Mouse (Mus musculus): ENCODE results near the gene Cdhr2.

Gene Cdhr2

DNA sequence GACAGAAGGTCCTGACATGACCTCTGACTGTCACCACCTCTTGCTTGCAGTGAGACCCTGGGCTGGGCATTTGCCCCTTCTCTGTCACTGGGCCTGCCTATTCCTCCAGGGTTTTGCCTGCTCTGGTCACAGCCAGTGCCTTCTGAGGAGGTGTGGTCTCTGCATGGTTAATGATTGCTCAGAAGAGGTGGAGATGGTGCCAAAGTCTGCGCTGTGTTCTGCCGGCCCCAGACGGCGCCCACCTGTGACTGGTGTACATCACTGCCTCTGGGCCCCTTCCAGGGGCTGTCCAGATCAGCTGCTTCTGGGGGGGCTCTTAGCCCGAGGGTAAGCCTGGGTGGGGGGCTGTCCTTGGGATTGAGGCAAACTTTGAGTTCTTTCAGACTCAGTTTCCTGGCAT, at the start of gene Cdhr2:
Gene Cdhr2 (plus strand): TSS at position 219 of the 400 bp plus-strand sequence.
- in situ Hi-C loops (cut with MboI, MseI) = no loop called here

DNA sequence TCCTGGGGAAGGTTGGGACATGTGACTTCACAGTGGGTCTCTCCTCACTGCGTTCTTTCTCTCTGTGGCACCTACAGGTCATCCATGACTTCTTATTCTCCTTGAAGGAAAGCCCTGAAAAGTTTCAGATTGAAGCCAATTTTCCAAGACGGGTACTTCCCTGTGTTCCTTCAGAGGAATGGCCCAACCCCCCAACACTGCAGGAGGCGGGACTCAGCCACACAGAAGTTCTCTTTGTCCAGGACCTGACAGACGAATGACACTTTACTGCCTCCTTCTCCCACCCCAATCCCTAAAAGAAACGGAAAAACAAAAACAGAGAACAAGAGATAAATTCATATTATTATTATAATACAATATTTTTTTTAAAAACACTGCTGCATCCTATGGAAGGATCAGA, 40.4 kb upstream of the Cdhr2 start:
- in situ Hi-C loops (cut with MboI, MseI) = no loop called here

- in situ Hi-C loops (cut with MboI, MseI) = no loop called here
Observed at GRCm38 (mm10) chr13:54661358-54661757, 39.9 kb upstream of the Cdhr2 start.

DNA sequence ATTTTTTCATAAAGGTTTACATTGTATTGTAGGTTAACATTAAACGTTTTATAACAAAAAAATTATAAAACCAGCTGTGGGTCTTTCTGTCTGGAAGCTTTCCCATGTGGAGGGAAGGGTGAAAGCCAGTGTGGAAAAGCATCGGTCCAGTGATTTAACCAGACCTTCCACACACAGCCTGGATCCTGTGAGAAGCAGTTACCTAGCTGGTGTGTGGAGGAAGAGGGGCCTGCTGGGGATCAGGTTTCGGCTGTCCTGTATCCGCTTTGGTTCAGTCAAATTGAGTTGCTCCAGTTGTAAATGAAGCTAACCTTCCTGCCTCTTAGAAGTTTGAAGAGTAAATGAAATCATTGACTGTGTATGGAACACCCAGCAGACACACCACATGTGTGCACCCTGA, 37.3 kb upstream of the Cdhr2 start:
- in situ Hi-C loops (cut with MboI, MseI) = no loop called here

GRCm38 (mm10) chr13:54664509-54664908, 36.8 kb upstream of the Cdhr2 start:
- in situ Hi-C loops (cut with MboI, MseI) = no loop called here

DNA sequence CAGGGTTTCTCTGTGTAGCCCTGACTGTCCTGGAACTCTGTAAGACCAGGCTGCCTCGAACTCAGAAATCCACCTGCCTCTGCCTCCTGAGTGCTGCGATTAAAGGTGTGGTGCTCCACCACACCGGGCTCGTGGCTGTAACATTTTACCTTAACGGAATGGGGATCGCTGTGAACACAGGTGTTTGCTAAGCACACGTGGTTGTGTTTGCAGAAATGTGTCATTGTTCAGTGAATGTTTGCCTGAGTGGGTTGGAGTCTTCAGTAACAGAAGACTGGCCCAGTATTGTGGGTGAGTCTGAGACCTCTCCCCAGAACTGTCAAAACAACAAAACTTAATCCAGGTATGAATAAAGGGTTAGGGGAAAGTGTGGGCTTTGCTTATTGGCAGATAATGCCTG, 36.2 kb upstream of the Cdhr2 start:
- in situ Hi-C loops (cut with MboI, MseI) = no loop called here

DNA sequence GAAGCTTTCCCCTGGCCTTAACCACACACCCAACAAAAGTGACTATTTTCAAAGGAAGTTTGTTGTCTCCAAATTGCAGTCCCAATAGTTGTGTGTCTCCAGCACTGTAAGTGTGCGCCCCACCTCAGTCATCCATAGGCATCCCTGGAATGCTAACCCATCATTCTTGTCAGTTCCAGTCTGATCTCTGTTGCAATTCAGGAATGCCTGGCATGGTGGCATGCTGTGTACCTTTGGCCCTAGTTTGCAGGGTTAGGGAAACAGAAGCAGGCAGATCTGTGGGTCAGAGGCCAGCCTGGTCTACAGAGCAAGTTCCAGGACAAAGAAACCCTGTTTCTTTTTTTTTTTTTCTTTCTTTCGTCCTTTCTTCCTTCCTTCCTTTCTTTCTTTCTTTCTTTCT, 30.8 kb upstream of the Cdhr2 start:
- in situ Hi-C loops (cut with MboI, MseI) = no loop called here

- in situ Hi-C loops (cut with MboI, MseI) = no loop called here
Observed at GRCm38 (mm10) chr13:54675895-54676590, 25.2 kb upstream of the Cdhr2 start.

GRCm38 (mm10) chr13:54678263-54678662, 23.0 kb upstream of the Cdhr2 start:
- in situ Hi-C loops (cut with MboI, MseI) = no loop called here

GRCm38 (mm10) chr13:54680184-54680853, 20.9 kb upstream of the Cdhr2 start:
- in situ Hi-C loops (cut with MboI, MseI) = no loop called here

DNA sequence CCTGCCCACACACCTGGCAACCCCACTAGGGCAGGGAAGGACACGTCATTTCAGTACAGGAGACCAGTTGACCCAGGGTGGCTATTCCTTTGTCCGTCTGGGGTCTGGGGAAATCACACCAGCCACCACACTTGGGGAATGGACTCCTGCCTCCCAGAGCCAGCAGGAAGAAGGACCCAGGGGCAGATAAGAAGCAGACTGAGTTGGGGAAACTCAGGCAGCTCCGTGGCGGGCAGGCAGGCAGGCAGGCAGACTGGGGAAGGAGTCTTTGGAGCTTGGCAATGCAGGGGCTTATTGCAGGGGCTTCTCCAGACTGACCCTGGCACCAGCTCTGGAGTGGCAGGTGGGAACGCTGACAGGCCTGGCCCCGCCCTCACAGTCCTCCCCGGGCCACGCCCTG, 20.0 kb upstream of the Cdhr2 start:
- in situ Hi-C loops (cut with MboI, MseI) = no loop called here

GRCm38 (mm10) chr13:54683301-54683700, 18.0 kb upstream of the Cdhr2 start:
- in situ Hi-C loops (cut with MboI, MseI) = no loop called here

GRCm38 (mm10) chr13:54684140-54684896, 16.9 kb upstream of the Cdhr2 start:
- in situ Hi-C loops (cut with MboI, MseI) = no loop called here

DNA sequence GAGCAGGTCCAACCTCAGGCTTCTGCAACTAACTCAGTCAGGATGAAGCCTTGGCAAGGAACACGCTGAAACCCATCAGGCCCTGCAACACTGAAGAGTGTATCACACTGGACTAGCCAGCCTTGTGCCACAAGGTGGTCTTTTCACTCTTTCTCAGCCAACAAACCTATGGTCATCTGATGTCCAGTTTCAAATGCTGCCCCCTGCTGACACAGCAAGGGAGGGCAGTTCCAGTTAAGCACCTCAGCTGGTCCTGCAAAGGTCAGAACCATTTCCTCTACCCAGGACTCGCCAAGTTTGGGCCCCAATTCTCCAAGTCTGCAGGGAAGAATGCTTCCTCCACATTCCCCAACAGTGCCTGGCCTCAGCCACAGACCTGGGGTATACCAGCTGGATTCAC, 16.1 kb upstream of the Cdhr2 start:
- in situ Hi-C loops (cut with MboI, MseI) = no loop called here

GRCm38 (mm10) chr13:54686139-54687053, 14.9 kb upstream of the Cdhr2 start:
- in situ Hi-C loops (cut with MboI, MseI) = no loop called here

- in situ Hi-C loops (cut with MboI, MseI) = no loop called here
Observed at GRCm38 (mm10) chr13:54687096-54687495, 14.2 kb upstream of the Cdhr2 start.

DNA sequence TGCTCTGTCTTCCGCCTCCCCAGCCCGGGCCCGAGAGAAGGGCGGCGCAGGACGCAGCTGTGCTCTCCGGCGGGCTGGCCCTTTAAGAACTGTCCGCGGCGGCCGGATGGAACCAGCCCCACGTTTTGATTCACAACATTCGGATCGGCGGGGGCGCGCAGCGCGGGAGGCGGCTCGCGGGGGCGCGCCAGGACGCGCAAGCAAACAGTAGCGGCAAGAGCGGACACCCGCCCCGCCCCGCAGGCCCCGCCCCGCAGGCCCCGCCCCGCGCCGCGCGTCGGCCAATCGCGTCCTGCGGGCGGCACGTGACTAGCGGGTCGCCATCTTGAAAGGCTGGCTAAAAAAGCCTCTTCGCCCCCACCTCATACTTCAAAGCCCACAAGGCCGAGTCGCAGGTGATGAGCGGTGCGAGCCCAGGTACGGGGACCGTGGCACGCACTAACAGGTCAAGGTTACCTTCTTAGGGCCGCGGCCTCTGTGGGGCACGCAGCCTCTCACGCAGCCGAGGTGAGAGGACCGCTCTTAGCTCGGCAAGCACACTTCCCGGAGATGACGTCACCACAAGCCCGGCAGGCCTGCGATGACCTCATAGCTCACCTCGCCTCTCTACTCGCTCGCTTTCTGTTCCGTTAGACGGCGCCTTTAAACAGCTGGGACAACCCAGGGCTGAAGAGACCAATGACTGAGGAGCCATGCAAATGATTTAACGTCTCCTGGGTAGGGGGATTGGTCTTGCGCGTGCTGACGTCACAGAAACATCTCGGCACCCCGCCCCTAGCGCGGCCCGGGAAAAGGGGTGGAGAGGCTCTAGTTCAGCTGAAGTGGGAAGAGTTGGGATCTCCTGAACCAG, 13.5 kb upstream of the Cdhr2 start:
- in situ Hi-C loops (cut with MboI, MseI) = no loop called here

GRCm38 (mm10) chr13:54690151-54690740, 11.0 kb upstream of the Cdhr2 start:
- in situ Hi-C loops (cut with MboI, MseI) = no loop called here

GRCm38 (mm10) chr13:54691737-54692136, 9.5 kb upstream of the Cdhr2 start:
- in situ Hi-C loops (cut with MboI, MseI) = no loop called here

Data from T-helper 2 cell (primary cell).